Mouse (Mus musculus) forebrain, embryonic 10.5 days (tissue): Measurements from ENCODE around the gene Trpm1. TPM values are rescaled to one million over a fixed set of nuclear protein-coding genes. Genes with fewer than 3 reads are reported as not detected.

Experiments
- DNase-seq: peaks from one replicate; pipeline ENCODE4 v3.0.0-alpha.2; 2017; ENCODE audit warnings: low spot score; ENCODE audit errors: extremely low spot score
- H3K27ac ChIP-seq: fragments of 300-500 bp; sonication (generic); 2 replicates; pipeline ENCODE4 v1.5.1; 2016; ENCODE audit warnings: mild to moderate bottlenecking
- H3K27me3 ChIP-seq: fragments of 300-500 bp; sonication (generic); 2 replicates; pipeline ENCODE4 v1.6.1; 2016; ENCODE audit warnings: mild to moderate bottlenecking; ENCODE audit not compliant: poor library complexity, severe bottlenecking
- H3K36me3 ChIP-seq: fragments of 300-500 bp; sonication (generic); replicated peaks from 2 replicates; pipeline ENCODE4 v1.6.1; 2016; ENCODE audit warnings: mild to moderate bottlenecking, moderate library complexity
- H3K4me1 ChIP-seq: fragments of 300-500 bp; sonication (generic); 2 replicates; pipeline ENCODE4 v1.6.1; 2016
- H3K4me3 ChIP-seq: fragments of 300-500 bp; sonication (generic); 2 replicates; pipeline ENCODE4 v1.5.1; 2016; ENCODE audit warnings: mild to moderate bottlenecking, moderate library complexity
- H3K9me3 ChIP-seq: fragments of 300-500 bp; sonication (generic); 2 replicates; pipeline ENCODE4 v1.6.1; 2016; ENCODE audit warnings: mild to moderate bottlenecking, moderate library complexity
- WGBS: fragments of 180-500 bp; shearing (Covaris S2); methylation state at CpG from one replicate; pipeline ENCODE4 v1.1.7; 2016; 5-methylcytosine and 5-hydroxymethylcytosine counted together
- microRNA counts: library from miRNA; unstranded; fragments of <30 nt; microRNA quantifications from one replicate; lab custom pipeline; 2017
- microRNA-seq: library from miRNA; unstranded; fragments of <30 nt; microRNA quantifications from one replicate; pipeline ENCODE4, GENCODE M21; 2017
- polyA plus RNA-seq: library from polyadenylated mRNA; unstranded; fragments of >200 nt; fragmentation: Nextera tagmentation; extraction: Ambion mirVana; gene quantifications from 2 replicates; pipeline ENCODE4 v1.2.1, GENCODE M21; 2016

The Trpm1 gene
- polyA plus RNA-seq, 1 experiment from 2014 or later = 6.9 TPM

GRCm38 (mm10) chr7:64286566-64286965 is 132.9 kb downstream of the Trpm1 start:
- peaks cover 18% of the 10 kb centered on the region for H3K4me1 ChIP-seq
- no peak for DNase-seq
- H3K4me3 ChIP-seq = peak overlapping the region; percentile 87
- peak overlapping the region; percentile 93; the same call in 1 of the 2 replicates for H3K27ac ChIP-seq
- H3K9me3 ChIP-seq = no peaks in the 10 kb centered on the region
- H3K36me3 ChIP-seq = no peaks in the 10 kb centered on the region
- no peaks in the 10 kb centered on the region for H3K27me3 ChIP-seq

GRCm38 (mm10) chr7:64287414-64288091 is 133.9 kb downstream of the Trpm1 start, which contains the start of gene Mtmr10:
Gene Mtmr10 (plus strand): TSS chr7:64287653.
- Histone ChIP-seq H3K27me3 (no peaks in the 10 kb centered on the region), H3K4me1 (peaks cover 18% of the 10 kb centered on the region), H3K27ac (peak within 1 kb of the TSS; percentile 93), H3K4me3 (peak within 1 kb of the TSS; percentile 87), H3K36me3 (peaks cover 8% of the 10 kb centered on the region; the same call in 1 of the 2 replicates), H3K9me3 (no peaks in the 10 kb centered on the region)
- DNase-seq = peak; percentile 95
- WGBS = under 1% methylated on average over 77 of the region's 77 CpGs

GRCm38 (mm10) chr7:64289416-64289815 is 135.8 kb downstream of the Trpm1 start:
- Histone ChIP-seq H3K36me3 (peaks cover 8% of the 10 kb centered on the region; the same call in 1 of the 2 replicates), H3K4me3 (no peak overlapping the region), H3K9me3 (no peaks in the 10 kb centered on the region), H3K27ac (no peak overlapping the region), H3K4me1 (peaks cover 18% of the 10 kb centered on the region), H3K27me3 (no peaks in the 10 kb centered on the region)
- DNase-seq = no peak
- WGBS = 96% methylated on average over 7 of the region's 7 CpGs

- Histone ChIP-seq H3K9me3 (no peaks in the 10 kb centered on the region), H3K4me3 (no peak overlapping the region), H3K27me3 (no peaks in the 10 kb centered on the region), H3K36me3 (peaks cover 8% of the 10 kb centered on the region; the same call in 1 of the 2 replicates), H3K27ac (no peak overlapping the region), H3K4me1 (peaks cover 18% of the 10 kb centered on the region)
- 91% methylated on average over 6 of the region's 6 CpGs for WGBS
- no peak for DNase-seq
Observed at GRCm38 (mm10) chr7:64290431-64290830, 136.8 kb downstream of the Trpm1 start.

- H3K4me3 ChIP-seq = no peak overlapping the region
- WGBS = 94% methylated on average over 10 of the region's 10 CpGs
- H3K36me3 ChIP-seq = peaks cover 8% of the 10 kb centered on the region; the same call in 1 of the 2 replicates
- no peak for DNase-seq
- no peaks in the 10 kb centered on the region for H3K9me3 ChIP-seq
- H3K27ac ChIP-seq = no peak overlapping the region
- no peaks in the 10 kb centered on the region for H3K27me3 ChIP-seq
- peaks cover 27% of the 10 kb centered on the region for H3K4me1 ChIP-seq
Observed at GRCm38 (mm10) chr7:64291722-64292121, 138.1 kb downstream of the Trpm1 start.

GRCm38 (mm10) chr7:64296286-64297010 is 142.8 kb downstream of the Trpm1 start:
- Histone ChIP-seq H3K4me3 (no peak overlapping the region), H3K27me3 (no peaks in the 10 kb centered on the region), H3K36me3 (peaks cover 28% of the 10 kb centered on the region), H3K9me3 (no peaks in the 10 kb centered on the region), H3K4me1 (peaks cover 18% of the 10 kb centered on the region), H3K27ac (0 out of 2 replicates have a peak overlapping the region, but pooled peaks have one; percentile 30)
- 71% methylated on average over 5 of the region's 5 CpGs for WGBS
- no peak for DNase-seq

GRCm38 (mm10) chr7:64310241-64310640 is 156.6 kb downstream of the Trpm1 start:
- H3K4me3 ChIP-seq = no peak overlapping the region
- H3K27me3 ChIP-seq = no peaks in the 10 kb centered on the region
- 90% methylated on average over 7 of the region's 7 CpGs for WGBS
- no peaks in the 10 kb centered on the region for H3K4me1 ChIP-seq
- H3K27ac ChIP-seq = no peak overlapping the region
- H3K36me3 ChIP-seq = peaks cover 23% of the 10 kb centered on the region
- DNase-seq = no peak
- no peaks in the 10 kb centered on the region for H3K9me3 ChIP-seq

- no peak overlapping the region for H3K27ac ChIP-seq
- DNase-seq = no peak
- no peaks in the 10 kb centered on the region for H3K27me3 ChIP-seq
- no peaks in the 10 kb centered on the region for H3K4me1 ChIP-seq
- H3K4me3 ChIP-seq = no peak overlapping the region
- H3K9me3 ChIP-seq = no peaks in the 10 kb centered on the region
- WGBS = 77% methylated on average over 2 of the region's 2 CpGs
- H3K36me3 ChIP-seq = peaks cover 25% of the 10 kb centered on the region
Observed at GRCm38 (mm10) chr7:64310756-64311155, 157.1 kb downstream of the Trpm1 start.

GRCm38 (mm10) chr7:64312811-64313210 is 159.2 kb downstream of the Trpm1 start:
- Histone ChIP-seq H3K27me3 (no peaks in the 10 kb centered on the region), H3K36me3 (peaks cover 44% of the 10 kb centered on the region), H3K9me3 (no peaks in the 10 kb centered on the region), H3K27ac (no peak overlapping the region), H3K4me3 (no peak overlapping the region), H3K4me1 (no peaks in the 10 kb centered on the region)
- WGBS = 95% methylated on average over 7 of the region's 7 CpGs
- no peak for DNase-seq

MicroRNAs encoded within 50 kb of the gene (microRNA counts, 519-probe panel; counts per million panel counts)
- 341 counts per million, percentile 65 among the panel's probes with 10 or more counts for microRNA mmu-miR-211 (lab: Ali Mortazavi, UCI)

Small RNA genes lying within 50 kb of the gene (microRNA-seq; reads per million reads assigned to microRNA genes)
- gene Mir211 (537 reads per million, percentile 68 among the genes with 10 or more reads in this experiment), gene Mir6416 (not detected)

Other genes with a start within 250 kb of the Trpm1 start
- 0.21 TPM in 1 of 2 replicates, not detected in the other for gene E030018B13Rik, start 237.0 kb upstream of the Trpm1 start, polyA plus RNA-seq
- 23.1 and 23.8 TPM in 2 replicates for gene Klf13, start 214.9 kb upstream of the Trpm1 start, polyA plus RNA-seq
- gene Mtmr10, start 133.8 kb downstream of the Trpm1 start, polyA plus RNA-seq = 10.2 and 11.5 TPM in 2 replicates
- gene Fan1, start 220.3 kb downstream of the Trpm1 start, polyA plus RNA-seq = 9.5 and 10.4 TPM in 2 replicates
- gene Mphosph10, start 238.4 kb downstream of the Trpm1 start, polyA plus RNA-seq = 58.8 and 64.7 TPM in 2 replicates
- gene Mcee, start 238.8 kb downstream of the Trpm1 start, polyA plus RNA-seq = 40.3 and 43.8 TPM in 2 replicates